Mouse (Mus musculus): ENCODE results near the gene Ppl. TPM values are rescaled to one million over a fixed set of nuclear protein-coding genes. Genes with fewer than 3 reads are reported as not detected.

Ppl gene
- polyA plus RNA-seq, 1 experiment from 2014 or later = 3.3 TPM

DNA sequence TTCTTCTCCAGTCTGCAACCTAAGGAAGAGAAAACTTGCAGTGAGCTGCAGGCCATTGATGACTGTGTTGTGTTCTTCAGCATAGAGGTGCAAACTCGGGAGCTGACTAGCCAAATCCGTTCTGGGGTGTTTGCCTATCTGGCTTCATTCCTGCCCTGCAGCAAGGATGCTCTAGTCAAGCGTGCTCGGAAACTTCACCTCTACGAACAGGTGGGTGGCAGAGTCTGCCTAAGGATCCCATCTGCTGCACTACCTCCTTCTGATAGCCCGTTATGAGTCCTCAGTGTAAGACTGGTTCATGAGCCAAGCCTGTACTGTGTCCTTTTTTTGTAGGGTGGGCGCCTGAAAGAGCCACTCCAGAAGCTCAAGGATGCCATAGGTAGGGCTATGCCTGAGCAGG lies 60.2 kb downstream of the Ppl start:
- H3K36me3 ChIP-seq = peaks cover 85% of the 10 kb centered on the region

DNA sequence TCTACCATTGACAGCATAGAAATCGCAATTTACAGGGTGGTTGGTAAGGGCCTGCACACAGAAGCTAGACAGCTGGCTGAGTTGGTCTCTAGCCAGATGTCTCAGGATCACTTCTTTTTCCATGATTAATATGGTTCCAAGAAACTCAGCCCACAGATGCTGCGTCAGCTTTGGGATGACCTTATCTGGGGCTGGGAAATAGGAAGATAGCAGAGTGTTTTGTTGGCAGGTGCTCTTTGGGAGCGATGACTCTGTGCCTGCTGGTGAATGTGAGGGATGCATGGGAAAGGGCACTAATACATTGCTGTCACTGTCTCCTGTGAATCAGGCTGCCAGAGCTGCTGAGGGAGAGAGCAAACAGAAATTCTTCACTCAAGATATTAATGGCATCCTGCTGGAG lies 61.9 kb downstream of the Ppl start:
- Histone ChIP-seq H3K36me3 (peaks cover 79% of the 10 kb centered on the region), H3K4me3 (no peak overlapping the region), H3K9ac (no peak overlapping the region), H3K27me3 (no peaks in the 10 kb centered on the region), H3K4me2 (replicated peaks) (no peak overlapping the region), H3K4me1 (no peaks in the 10 kb centered on the region), H3K27ac (no peak overlapping the region), H3K9me3 (no peaks in the 10 kb centered on the region)
- 98% methylated on average over 3 of the region's 3 CpGs for WGBS
- no peak for ATAC-seq (ENCODE audit: insufficient number of reproducible peaks, insufficient read depth, low FRiP score, low TSS enrichment)

More for the DNA sequence above, 60.2 kb downstream of the Ppl start:
- no peaks in the 10 kb centered on the region for H3K4me1 ChIP-seq
- H3K4me3 ChIP-seq = no peak overlapping the region
- H3K4me2 ChIP-seq (replicated peaks) = no peak overlapping the region
- no peak for ATAC-seq (ENCODE audit: insufficient number of reproducible peaks, insufficient read depth, low FRiP score, low TSS enrichment)
- H3K27ac ChIP-seq = no peak overlapping the region
- H3K27me3 ChIP-seq = no peaks in the 10 kb centered on the region
- H3K9ac ChIP-seq = no peak overlapping the region
- H3K9me3 ChIP-seq = no peaks in the 10 kb centered on the region
- WGBS = 86% methylated on average over 7 of the region's 7 CpGs

DNA sequence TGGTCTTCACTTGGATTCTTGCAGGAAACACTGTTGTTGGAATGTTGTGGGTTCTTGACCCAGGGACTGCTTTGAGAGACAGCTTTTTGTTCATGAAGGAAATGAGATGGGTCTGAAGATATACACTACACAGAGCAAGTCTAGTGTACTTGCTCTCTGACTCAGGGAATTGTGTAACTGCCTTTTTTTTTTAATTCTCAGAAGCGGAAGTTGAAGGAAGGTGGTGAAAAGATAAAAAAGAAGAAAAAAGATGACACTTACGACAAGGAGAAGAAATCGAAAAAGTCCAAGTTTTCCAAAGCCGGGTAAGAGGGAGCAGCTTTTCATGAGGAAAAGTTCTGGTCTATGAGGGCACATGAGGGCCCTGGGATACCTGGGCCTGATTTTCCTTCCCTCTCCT lies 68.7 kb downstream of the Ppl start:
- Histone ChIP-seq H3K27me3 (no peaks in the 10 kb centered on the region), H3K27ac (no peak overlapping the region), H3K36me3 (peaks cover 66% of the 10 kb centered on the region), H3K9ac (no peak overlapping the region), H3K4me1 (no peaks in the 10 kb centered on the region), H3K9me3 (no peaks in the 10 kb centered on the region), H3K4me3 (no peak overlapping the region), H3K4me2 (replicated peaks) (no peak overlapping the region)
- 95% methylated on average over 4 of the region's 4 CpGs for WGBS
- no peak for ATAC-seq (ENCODE audit: insufficient number of reproducible peaks, insufficient read depth, low FRiP score, low TSS enrichment)

DNA sequence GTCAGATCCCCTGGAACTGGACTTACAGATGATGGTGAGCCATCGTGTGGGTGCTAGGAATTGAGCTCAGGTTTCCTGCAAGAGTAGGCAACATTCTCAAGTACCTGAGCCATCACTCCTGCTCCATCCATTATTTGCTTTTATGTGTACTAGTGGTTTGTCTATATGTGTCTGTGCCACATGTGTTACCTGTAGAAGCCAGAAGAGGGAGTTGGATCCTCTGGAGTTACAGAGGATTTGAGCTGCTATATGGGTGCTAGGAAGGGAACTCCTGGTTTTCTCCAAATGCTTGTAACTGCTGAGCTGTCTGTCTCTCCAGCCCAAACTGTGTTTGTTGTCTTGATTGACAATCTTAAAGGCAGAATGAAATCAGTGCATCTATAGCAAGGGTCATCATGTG lies 74.1 kb downstream of the Ppl start:
- Histone ChIP-seq H3K4me1 (no peaks in the 10 kb centered on the region), H3K4me2 (replicated peaks) (no peak overlapping the region), H3K9ac (no peak overlapping the region), H3K4me3 (no peak overlapping the region), H3K9me3 (no peaks in the 10 kb centered on the region), H3K36me3 (peaks cover 63% of the 10 kb centered on the region), H3K27ac (no peak overlapping the region), H3K27me3 (no peaks in the 10 kb centered on the region)
- 79% methylated on average over 1 of the region's 1 CpGs for WGBS
- ATAC-seq (ENCODE audit: insufficient number of reproducible peaks, insufficient read depth, low FRiP score, low TSS enrichment) = no peak

- ATAC-seq (ENCODE audit: insufficient number of reproducible peaks, insufficient read depth, low FRiP score, low TSS enrichment) = peak; percentile 76
- Histone ChIP-seq H3K27me3 (no peaks in the 10 kb centered on the region), H3K4me2 (replicated peaks) (peak overlapping the region; percentile 80), H3K27ac (peak overlapping the region; percentile 93), H3K9ac (peak overlapping the region; percentile 87), H3K9me3 (no peaks in the 10 kb centered on the region), H3K4me1 (peaks cover 18% of the 10 kb centered on the region), H3K36me3 (peaks cover 34% of the 10 kb centered on the region), H3K4me3 (peak overlapping the region; percentile 99)
- WGBS = under 1% methylated on average over 77 of the region's 78 CpGs
Observed at GRCm38 (mm10) chr16:5050251-5051110, 81.7 kb downstream of the Ppl start.

- peak; percentile 97 for ATAC-seq (ENCODE audit: insufficient number of reproducible peaks, insufficient read depth, low FRiP score, low TSS enrichment)
- Histone ChIP-seq H3K9me3 (no peaks in the 10 kb centered on the region), H3K4me2 (replicated peaks) (peak within 1 kb of the TSS; percentile 80), H3K27me3 (no peaks in the 10 kb centered on the region), H3K4me1 (peaks cover 18% of the 10 kb centered on the region), H3K4me3 (peak within 1 kb of the TSS; percentile 99), H3K36me3 (peaks cover 34% of the 10 kb centered on the region), H3K27ac (peak within 1 kb of the TSS; percentile 93), H3K9ac (peak within 1 kb of the TSS; percentile 93)
- WGBS = under 1% methylated on average over 54 of the region's 56 CpGs
Observed at GRCm38 (mm10) chr16:5049774-5050234, 82.4 kb downstream of the Ppl start, which contains the start of the genes Glyr1 and Ubn1. Gene Glyr1 (minus strand): TSS chr16:5049863. Gene Ubn1 (plus strand): TSS chr16:5050057.

DNA sequence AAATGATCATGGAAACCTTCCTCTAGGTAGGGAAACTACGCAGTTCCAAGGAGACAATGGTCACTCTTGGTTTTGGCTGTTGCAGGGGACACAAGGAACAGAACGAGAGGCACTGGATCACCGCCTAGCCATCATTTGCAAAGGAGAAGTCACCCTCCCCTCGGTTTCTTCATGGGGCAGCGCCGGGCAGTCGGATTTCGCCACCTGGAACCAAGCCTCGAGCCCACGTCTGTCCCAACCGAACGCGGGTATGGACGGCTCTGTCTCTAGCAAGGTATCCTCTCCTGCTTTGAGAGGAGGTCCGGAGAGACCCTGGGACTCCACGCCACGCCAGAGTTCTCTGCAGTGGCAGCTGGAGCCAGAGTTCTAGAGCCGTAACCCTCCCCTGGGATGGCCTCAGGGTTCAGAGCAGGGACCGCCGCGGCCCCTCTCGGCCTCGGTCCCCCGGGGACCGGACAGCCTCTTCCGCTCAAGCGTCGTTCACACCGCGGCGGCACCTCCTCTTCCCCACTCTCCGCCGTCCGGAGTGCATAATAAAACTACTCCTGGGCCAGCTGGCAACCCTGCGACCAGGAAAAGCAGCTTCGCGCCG lies 82.9 kb downstream of the Ppl start:
- H3K4me3 ChIP-seq = peak overlapping the region; percentile 99
- under 1% methylated on average over 38 of the region's 38 CpGs for WGBS
- peak overlapping the region; percentile 89 for H3K27ac ChIP-seq
- H3K9me3 ChIP-seq = no peaks in the 10 kb centered on the region
- H3K4me2 ChIP-seq (replicated peaks) = peak overlapping the region; percentile 79
- peaks cover 18% of the 10 kb centered on the region for H3K4me1 ChIP-seq
- H3K9ac ChIP-seq = peak overlapping the region; percentile 93
- peak; percentile 68 for ATAC-seq (ENCODE audit: insufficient number of reproducible peaks, insufficient read depth, low FRiP score, low TSS enrichment)
- H3K27me3 ChIP-seq = no peaks in the 10 kb centered on the region
- H3K36me3 ChIP-seq = peaks cover 40% of the 10 kb centered on the region

DNA sequence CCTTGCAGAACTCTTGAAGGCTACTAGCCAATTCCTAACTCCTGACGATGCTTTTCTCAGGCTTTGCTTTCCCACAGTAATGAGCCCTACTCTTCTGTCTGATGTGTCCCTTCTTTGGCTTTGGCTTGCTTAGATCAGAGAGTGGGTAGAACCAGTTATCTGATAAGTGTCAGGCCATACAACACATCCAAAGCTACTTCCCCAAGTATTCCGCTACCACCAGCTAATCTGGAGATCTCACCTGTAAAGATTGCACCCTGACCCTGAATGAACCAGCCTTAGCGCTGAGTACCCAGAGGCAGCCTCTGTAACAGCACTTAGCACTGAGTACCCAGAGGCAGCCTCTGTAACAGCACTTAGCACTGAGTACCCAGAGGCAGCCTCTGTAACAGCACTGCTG lies 86.9 kb downstream of the Ppl start:
- Histone ChIP-seq H3K9ac (no peak overlapping the region), H3K4me1 (peaks cover 10% of the 10 kb centered on the region), H3K27ac (no peak overlapping the region), H3K27me3 (no peaks in the 10 kb centered on the region), H3K36me3 (peaks cover 64% of the 10 kb centered on the region), H3K4me2 (replicated peaks) (no peak overlapping the region), H3K9me3 (no peaks in the 10 kb centered on the region), H3K4me3 (no peak overlapping the region)
- no peak for ATAC-seq (ENCODE audit: insufficient number of reproducible peaks, insufficient read depth, low FRiP score, low TSS enrichment)
- WGBS = 94% methylated on average over 3 of the region's 3 CpGs

- Histone ChIP-seq H3K36me3 (peaks cover 90% of the 10 kb centered on the region), H3K4me3 (no peak overlapping the region), H3K9ac (no peak overlapping the region), H3K27ac (no peak overlapping the region), H3K27me3 (no peaks in the 10 kb centered on the region), H3K4me1 (no peaks in the 10 kb centered on the region), H3K9me3 (no peaks in the 10 kb centered on the region), H3K4me2 (replicated peaks) (no peak overlapping the region)
- ATAC-seq (ENCODE audit: insufficient number of reproducible peaks, insufficient read depth, low FRiP score, low TSS enrichment) = no peak
- 85% methylated on average over 5 of the region's 5 CpGs for WGBS
Observed at GRCm38 (mm10) chr16:5036649-5037234, 95.5 kb downstream of the Ppl start.

Data from embryonic facial prominence, embryonic 12.5 days (tissue).